Mouse (Mus musculus) kidney, postnatal 14 days (tissue): Measurements from ENCODE around the gene Itgb7.

Experiments used
- DNase-seq: peaks from one replicate; pipeline ENCODE4 v3.0.0; 2022; ENCODE audit warnings: mixed read lengths

The Itgb7 gene

DNA sequence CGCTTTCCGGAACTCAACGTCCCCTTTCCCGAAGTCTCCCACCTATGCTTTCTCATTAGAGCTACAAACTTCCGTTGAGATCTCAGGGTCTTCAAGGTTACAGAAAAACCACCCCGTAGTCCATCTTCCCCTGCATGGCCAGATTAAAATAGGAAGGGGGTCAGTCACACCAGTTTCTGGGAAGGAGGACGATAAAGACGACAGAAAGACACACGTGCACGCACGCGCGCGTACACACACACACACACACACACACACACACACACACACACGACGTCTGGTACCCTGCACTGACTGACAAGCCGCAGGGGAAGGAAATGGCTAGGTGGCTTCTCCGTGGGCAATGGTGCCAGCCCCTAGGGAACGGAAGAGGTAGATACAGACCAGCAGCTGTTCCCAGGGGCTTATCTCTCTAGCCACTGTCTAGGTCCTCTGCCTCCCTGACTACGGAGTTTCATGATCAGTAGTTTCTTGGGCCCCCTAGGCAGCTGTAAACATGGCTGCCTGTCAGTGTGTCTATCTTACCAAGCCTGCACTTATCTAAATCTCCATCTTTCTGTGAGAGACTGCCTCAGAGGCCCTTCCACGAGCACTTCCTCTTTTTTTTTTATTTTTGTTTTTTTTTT lies 6.6 kb downstream of the Itgb7 start:
- DNase-seq: no peak

DNA sequence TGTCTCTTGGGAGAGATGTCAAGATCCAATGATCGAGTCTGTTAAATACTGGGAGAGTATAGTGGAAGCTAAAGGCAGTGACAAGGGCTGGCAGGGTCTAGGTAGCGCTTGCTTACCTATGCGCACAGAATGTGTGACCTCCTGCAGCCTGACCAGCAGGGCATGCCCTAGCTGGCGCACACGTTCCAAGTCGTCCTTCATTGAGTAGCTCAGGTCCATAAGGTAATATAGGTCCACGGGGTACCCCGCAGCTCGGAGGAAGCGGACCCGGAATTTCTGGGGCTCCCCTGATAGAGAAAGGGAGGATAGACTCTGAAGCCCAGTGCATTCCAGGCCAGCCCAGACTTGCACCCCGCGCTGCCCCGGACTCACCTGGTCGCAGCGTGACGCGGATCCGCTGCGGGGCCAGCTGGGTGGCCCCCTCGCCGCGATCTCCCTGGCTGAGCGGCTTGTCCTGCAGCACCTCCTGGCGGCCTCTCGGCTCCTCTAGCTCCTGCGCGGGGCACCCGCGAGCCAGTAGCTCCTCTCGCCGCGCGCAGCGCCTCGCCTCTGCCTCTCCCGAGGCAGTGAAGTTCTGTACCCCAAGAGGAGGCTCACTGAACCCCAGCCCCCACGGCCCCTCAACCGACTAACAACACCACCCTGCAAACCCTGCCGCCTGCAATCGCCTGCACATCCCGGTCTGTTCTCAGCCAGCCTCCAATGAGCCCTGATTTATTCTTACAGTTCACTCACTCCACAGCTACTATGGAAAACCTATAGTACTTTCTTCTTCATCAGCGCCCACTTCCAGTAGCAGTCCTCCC lies 7.4 kb downstream of the Itgb7 start:
- DNase-seq: peak; percentile 88

DNA sequence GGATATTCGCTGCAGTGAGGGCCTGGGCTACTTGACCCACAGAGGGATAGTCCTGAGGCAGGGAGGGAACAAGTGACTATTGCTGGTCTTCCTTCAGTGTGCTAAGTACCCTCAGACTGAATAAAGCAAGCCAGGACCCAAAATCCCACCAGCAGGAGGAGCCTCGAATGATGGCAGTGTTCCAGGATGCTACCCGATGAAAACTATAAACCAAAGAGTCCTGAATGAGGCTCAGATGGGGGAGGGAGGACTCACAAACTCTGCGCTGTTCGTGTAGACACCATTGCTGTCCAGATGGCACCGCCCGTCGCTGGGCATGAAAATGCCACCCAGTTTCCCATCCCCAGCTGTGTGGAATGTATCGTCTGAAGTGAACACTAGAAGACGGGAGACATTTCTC lies 9.4 kb downstream of the Itgb7 start:
- DNase-seq: no peak

DNA sequence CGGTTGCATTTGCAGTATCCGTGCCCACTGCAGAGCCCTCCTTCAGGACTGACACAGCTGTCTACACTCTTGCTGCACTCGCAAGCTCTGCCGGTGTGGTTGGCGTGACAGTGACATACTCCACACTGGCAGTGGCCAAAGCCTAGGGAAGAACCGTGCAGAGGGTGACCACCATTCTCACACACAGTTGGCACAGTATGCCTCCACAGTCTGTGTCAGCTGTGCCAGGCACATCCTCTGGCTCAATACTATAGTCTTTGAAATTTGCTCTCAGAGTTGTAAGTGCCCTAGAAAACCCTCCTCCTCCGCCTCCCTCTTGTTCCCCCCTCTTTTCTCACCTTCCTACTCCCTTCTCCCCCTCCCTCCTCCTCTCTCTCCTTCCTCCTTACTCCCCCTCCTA lies 14.4 kb downstream of the Itgb7 start:
- no peak for DNase-seq

DNA sequence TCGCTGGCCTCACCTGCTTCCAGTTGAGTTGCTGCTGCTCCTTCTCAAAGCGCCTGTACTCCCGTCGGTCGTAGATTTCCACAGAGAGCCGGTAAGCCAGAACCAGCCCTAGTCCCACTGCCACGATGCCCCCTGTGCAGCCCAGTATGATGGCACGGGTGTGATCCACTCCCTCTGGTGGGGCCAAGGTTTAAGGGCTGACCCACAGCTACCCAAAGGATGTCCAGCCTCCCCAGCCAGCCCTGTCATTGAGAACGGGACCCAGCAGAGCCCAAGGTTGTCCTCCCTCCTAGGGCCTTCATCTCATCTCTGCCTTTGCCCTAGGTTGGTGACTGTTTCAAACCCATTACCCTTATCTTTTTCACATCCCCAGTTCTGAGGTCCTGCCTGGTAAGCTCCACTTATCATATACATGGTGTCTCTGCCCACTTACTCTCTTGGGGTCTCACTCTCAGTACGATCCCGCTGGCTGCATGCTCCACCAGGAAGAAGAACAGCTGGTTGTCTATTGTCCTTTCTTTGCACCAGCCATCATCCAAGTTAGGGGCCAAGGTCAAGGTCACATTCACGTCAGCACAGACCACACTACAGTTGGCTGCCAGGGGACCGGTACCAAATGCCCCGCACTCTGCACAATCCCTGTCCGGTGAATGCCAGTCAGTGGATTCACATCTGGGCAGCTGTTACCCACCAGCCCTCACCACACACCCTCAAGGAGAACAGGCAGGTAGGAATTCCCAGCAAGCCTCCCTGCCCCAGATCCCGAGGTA lies 15.1 kb downstream of the Itgb7 start:
- no peak for DNase-seq

DNA sequence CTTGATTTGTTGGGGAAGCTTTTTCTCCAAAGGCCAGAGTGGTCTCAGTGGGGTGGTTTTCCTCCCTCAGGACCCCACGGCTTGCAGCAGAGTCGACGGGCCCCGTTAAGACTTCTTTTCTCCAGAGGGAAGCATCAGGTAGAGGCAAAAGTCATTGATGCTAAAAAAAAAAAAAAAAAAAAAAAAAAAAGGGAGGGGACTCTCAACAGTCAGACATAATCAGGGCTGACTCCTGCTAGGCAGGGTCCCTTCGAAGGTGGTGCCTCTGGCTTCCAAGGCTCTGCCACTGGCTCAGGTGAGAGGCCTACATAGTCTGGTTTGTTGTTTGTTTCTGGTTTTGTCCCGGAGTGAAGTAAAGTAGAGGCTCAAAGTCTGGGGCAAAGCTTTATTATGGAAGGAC lies 16.1 kb downstream of the Itgb7 start:
- DNase-seq: no peak

DNA sequence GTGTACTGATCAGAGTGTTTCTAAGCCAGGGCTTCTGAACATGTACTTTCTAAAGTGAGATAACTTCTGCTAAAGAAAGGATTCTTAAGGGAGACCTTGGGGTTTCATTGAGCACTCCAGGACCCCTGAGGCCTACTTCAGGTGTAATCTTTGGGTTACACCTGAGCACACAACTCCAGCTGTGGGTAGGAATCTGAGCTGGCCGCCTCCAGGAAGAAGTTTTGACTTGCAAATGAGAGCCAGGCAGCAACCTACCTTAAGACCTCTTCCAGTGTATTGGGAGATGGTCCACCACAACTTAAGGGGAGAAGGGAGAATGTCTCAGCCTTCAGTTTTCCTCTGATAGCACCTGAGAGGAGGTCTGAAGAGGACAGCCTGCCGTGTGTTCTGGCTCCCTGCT lies 17.6 kb downstream of the Itgb7 start:
- DNase-seq: no peak

DNA sequence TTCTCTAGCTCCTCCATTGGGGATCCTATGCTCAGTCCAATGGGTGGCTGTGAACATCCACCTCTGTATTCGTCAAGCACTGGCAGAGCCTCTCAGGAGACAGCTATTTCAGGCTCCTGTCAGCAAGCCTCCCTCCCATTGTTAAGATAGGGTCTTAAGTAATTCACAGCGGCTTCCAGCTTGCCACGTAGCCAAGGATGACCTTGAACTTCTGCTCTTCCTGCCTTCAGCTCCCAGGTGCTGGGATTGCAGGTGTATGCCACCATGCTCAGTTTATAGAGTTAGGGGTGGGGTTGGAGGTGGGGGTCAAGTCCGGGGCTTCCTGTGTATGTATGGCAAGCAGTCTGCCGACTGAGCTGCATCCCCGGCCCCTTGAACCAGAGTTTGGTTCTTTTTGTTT lies 19.8 kb downstream of the Itgb7 start:
- DNase-seq: no peak

DNA sequence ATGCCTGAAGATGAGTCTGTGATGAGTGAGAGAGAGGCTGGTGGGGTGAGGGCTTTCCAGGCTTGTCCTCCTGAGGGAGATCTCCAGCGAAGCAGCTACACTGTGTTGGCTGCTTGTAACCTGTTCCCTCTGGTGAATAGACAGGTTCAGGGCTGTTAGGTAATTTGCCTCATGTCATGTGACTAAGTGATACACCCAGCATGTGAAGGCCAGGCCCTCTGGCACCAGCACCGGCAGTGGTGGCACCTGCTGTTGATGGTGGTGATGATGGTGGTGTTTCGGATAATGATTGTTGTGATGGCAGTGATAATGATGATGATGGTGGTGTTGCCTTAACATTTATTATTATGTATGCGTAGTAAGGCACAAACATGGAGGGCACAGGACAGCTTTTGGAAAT lies 20.9 kb downstream of the Itgb7 start:
- DNase-seq: no peak

DNA sequence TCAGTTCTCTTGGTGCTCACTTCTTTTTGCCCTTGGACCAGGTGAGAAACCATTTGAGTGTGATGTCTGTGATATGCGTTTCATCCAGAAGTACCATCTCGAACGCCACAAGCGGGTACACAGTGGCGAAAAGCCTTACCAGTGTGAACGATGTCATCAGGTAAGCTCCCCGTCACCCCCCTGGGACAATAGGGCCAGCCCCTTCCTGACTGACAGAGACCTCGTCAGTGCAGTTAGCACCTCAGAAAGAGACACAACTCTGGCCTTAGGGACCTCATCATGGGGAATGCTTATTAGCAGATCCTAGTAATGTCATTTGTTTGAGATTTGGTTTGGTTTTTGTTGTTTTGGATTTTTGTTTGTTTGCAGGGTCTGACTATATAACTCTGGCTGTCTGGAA lies 22.6 kb downstream of the Itgb7 start:
- DNase-seq: no peak

DNA sequence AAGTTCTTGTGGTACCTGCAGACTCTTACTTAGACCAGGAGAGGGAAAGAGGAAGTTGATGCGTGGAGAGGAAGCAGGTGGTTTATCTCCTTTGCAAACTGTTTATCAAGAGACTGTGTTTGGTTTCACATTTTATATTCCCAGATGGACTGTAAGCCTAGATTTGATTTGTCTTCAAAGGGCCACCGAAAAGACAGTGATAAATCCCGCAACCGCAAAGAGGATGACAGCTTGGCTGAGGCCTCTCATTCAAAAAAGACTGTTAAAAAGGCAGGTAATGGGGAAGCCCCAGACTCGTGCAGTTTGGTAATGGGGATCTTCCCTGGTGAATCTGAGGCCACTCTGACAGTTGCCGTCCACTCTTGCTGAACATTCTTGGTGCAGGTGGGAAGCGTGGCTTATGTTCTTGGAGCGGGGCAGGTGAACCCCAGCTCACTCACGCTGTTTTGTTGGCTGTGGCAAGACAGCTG lies 23.6 kb downstream of the Itgb7 start:
- DNase-seq: no peak

DNA sequence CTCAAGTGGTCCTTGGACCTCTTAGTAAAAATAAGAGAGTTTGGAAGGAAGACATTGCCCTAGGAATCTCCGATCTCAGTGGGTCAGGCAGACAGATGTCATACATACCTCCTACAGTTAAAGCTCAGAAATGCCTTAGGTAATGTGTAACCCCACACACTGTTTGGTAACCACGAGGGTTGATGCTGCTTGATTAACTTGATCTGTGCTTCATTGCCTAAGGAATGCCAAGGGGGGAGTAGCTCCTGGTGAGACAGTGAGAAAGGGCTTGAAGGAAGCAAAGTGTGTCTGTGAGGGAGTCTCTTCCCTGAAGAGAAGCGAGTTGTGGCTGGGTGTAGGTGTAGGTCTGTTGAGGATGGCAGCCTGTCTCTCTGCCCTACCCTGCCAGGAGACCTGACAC lies 24.4 kb downstream of the Itgb7 start:
- DNase-seq: peak; percentile 60

DNA sequence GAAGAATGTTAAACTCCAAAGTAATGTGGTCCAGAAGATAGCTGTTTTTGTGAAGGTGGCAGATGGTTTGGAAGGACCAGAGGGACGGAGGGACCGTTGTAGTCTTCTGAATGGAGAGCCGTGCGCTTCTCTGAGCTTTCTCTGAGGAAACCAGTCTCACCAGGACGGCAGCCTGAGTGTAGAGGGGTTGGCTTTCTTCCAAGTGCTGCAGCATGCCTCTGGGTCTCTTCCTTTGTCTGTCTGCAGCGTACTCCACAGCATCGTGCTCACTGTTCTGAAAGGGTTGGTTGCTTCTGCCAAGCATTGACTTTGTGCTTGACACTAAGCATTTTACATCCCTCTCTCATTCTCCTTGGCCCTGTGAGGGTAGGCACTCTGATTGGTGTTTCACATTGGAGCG lies 26.0 kb downstream of the Itgb7 start:
- peak; percentile 64 for DNase-seq

DNA sequence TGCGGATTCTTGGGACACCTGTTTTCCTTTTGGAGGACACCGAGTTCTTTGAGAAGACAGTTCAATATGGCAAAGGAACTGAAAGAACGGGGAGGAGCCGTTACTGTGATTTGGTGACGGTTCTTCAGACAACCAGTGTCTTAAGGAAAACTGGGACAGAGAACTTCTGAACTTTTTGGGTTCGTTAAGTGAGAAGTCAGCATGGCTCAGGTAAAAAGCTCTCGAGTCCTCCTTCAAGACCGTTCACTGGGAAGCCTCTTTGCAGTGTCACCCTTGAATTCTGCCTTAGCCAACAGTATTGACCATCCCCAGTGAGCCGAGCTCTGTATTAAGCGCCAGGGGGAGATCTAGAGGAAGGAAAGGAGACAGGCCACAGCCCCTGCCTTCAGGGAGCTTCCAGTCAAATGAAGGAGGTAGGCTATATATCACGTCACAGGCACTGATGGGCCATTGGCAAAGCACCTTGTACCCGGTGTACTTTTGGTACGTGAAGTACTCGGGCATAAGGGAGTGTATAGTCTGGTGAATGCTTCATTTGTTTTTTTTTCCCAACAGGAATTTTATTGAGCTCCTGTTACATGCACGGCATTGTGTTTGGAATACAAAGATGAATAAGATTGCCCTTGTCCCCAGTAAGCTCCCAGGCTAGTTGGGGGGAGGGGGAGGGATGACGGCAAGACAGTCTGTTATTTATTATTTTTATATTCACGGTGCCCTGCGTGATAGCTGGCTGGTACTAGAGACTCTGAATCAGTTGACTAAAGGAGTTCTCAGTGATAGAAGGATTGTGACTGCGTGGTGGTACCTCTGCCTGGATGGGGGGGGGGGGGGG lies 26.9 kb downstream of the Itgb7 start, which contains the start of gene Csad:
TSS of gene Csad (minus strand) at position 51 of the 832 bp plus-strand sequence.
- DNase-seq: no peak

DNA sequence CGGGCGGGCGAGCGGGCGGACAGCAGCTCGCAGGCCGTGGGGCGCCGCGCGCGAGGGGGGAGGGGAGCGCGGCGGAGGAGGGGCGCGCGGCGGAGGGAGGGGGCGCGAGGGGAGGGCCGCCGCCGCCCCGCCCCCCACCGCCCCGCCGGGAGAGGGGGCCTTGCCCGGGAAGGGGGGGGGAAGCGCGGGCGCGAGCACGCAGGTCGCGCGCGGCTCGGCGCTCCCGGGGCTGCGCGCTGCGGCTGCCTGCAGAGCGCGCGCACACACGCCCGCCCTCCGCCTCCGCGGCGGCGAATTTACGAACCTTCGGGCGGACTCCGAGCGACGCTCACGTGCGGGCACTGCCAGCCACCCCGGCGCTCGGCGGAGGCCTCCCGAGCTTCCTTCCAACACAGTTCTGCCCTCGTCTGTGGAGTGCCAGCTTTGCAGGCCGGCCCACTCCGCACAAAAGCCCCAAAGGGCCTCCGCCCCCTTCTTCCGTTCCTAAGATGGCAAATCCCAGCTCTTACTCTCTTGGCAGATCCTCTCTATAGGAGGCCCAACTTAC lies 27.8 kb downstream of the Itgb7 start:
- peak; percentile 87 for DNase-seq

DNA sequence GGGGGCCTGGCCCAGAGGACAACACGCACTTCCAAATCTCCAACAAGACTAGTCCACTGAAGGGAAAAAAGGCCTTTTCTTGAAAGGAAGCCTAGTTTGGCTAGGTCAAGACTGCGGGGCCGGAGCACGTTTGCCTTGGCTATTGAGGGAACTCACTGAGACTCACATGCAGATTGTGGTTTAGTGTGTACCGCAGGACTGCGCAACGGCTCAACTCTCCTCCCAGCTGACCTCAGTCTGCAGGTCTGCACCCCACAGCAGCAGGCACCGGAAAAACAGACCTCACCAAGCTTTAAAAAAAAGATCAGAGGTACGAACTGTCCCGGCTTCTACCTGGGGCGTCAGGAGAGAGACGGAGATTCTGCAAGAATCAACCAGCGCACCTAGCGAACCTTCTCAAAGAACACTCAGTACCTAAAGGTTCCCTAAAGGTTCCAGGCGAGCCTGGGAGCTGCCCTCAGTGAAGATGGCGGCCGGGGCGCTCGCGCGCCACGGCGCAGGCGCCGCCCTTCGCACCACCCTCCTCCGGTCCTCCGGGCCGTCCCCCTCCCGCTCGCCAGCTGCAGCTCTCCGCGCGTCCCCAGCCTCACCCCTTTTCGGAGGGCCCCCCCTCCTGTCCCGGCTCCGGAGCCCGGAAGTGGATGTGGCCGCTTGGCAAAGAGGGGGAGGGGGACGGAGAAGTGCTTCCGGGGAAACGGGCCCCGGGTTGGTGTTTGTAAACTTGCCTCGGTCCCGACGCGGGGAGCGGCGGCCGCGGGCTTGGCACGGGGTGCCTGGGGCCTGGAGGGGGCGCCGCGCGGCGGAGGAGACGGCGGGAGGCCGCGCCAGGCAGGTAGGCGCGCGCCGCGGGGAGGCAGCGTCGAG lies 28.5 kb downstream of the Itgb7 start, which contains the start of gene Zfp740:
TSS of gene Zfp740 (plus strand) at position 279 of the 864 bp plus-strand sequence.
- peak; percentile 98 for DNase-seq

DNA sequence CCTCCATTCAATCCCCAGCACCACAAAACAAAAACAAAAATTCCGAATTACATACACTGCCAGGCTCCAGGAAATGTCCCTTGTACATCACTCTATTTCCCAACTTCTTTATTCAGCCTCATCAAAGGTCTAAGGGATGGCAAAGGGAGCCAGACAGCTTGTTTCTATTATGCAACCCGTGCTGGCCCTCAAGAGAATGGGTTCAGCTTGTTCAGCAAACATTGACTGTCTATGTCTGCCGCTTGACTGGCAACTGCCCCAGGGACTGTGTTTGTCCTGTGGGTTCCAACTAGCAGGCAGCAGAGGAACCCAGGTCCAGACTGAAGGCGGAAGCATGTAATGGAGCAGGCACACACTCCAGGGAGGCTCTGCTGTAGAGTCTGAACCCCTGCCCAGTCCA lies 32.9 kb downstream of the Itgb7 start:
- DNase-seq: no peak

DNA sequence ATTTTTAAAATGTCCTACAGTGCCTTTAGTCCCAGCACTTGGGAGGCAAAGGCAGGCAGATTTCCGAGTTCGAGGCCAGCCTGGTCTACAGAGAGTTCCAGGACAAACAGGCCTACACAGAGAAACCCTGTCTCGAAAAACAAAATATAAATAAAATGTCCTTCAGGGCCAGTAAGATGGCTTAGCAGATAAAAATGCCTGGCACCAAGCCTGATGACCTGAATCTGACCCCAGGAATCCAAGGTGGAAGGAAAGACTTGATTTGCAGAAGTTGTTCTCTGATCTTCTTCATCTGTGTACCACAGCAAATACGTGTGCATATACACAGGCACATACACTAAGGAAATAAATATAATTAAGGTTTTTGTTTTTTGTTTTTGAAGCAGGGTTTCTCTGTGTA lies 36.4 kb downstream of the Itgb7 start:
- no peak for DNase-seq

DNA sequence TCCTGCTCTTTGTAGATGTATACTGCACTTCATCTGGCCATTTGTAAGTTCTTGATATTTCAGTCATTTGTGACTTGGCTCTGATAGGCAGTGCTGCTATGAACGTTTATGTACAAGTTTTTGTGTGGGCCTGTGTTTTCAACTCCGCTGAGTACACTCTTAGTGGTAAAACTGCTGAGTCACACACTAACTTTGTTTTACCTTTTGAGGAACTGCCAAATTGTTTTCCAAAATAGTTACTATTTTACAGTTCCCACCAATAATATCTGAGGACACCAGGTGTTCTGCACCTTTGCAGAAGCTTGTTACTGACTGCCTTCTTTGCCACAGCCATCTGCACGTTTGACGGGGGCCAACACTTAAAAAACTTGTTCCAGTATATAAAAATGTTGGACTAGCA lies 37.3 kb downstream of the Itgb7 start:
- DNase-seq: no peak

DNA sequence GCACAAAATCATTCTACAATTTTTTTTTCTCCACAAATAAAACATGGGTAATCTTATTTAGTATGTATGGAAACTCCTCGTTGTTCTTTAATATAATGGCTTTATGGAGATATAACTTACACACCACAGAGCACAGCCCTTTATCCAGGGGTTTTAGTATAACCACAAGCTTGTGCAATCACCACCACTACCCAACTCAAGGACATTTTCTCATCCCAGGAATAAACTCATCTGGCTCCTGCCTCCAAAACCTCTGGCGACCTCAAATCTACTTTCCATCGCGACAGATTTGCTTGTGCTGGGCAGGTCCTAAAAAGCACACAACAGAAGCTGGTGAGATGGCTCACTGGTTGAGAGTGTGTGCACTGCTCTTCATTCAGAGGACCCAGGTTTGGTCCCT lies 38.1 kb downstream of the Itgb7 start:
- DNase-seq: no peak

DNA sequence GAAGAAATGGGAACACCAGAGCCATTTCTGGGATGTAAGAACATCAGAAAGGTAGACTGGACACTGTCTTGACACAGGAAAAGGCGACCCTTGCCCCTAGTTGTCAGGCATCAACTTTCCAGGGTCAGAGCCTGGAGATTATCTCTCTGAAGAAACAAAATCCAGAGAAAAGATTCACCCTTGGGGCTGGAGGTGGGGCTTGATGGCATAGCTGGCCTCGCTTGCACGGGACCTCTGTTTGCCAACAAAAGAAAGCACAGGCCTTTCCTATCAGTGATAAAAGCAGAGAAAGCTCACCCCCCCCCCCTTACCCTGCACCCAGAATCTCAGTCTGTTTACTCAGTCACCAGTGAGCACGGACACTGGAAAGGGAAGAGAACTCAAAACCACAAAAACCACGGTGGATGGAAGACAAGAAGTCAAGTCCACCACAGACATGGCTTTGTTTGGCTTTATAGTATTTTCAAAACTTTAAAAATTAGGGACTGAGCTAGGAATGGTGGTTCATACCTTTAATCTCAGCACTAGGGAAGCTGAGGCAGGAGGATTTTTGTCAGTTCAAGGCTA lies 38.8 kb downstream of the Itgb7 start:
- DNase-seq: no peak
